8 mouse cellular contexts compared by ENCODE assay signal in the genomic region with DNA sequence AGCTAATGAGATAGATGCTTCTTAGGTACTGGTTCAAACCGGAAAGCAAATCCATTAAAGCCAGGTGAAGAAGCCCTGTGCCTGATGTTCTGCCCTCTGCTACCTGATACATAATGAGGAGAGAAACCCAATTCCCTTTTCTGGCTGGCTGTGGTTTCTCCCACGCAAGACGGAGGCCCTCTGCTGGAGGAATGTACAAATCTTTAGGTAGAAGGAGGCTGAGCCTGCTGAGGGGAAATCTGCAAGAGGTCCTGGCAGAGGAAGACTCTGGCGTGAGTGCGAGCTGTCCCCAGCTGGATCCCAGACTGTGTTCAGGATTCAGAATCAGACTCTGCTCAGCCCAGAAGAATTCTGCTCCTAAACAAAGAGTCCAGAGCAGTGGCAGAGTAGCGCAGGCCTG.
A peak's percentile ranks its signal among the peaks of the same experiment; 100 is the strongest.
DNase-seq lines count a peak whose midpoint lies in the region; ATAC-seq lines count a peak whose summit lies in the region.

No protein-coding gene starts in this region.

- H3K9ac ChIP-seq in forebrain, embryonic 11.5 days (ENCODE audit: low read length), result no peak overlapping the region
- H3K9ac ChIP-seq in embryonic facial prominence, embryonic 11.5 days (replicated peaks; ENCODE audit: low read length), result no peak overlapping the region

- no peak overlapping the region for H3K4me2 ChIP-seq in forebrain, embryonic 11.5 days (ENCODE audit: low read depth, low read length, severe bottlenecking)
- H3K4me2 ChIP-seq in embryonic facial prominence, embryonic 11.5 days (ENCODE audit: low read depth, low read length), result no peak overlapping the region

- no peaks in the 10 kb centered on the region for H3K36me3 ChIP-seq in forebrain, embryonic 11.5 days (ENCODE audit: control insufficient read depth, insufficient read depth, low read length)
- peaks cover 3% of the 10 kb centered on the region; the same call in 1 of the 2 replicates for H3K36me3 ChIP-seq in forebrain, embryonic 10.5 days (replicated peaks)
- H3K36me3 ChIP-seq in embryonic facial prominence, embryonic 11.5 days (replicated peaks; ENCODE audit: control insufficient read depth, insufficient read depth, low read depth, low read length), result no peaks in the 10 kb centered on the region

- no peak for ATAC-seq in forebrain, embryonic 11.5 days (replicated peaks; ENCODE audit: low FRiP score)
- ATAC-seq in embryonic facial prominence, embryonic 11.5 days (replicated peaks; ENCODE audit: insufficient number of reproducible peaks, low FRiP score, low TSS enrichment, low read depth), result no peak

- peak; percentile 51 for DNase-seq in forebrain, embryonic 11.5 days (ENCODE audit: low spot score)
- DNase-seq in forebrain, embryonic 10.5 days (ENCODE audit: extremely low spot score, low spot score), result no peak
- DNase-seq in urinary bladder, postnatal 25 days (ENCODE audit: low spot score), result peak; percentile 19
- no peak for DNase-seq in urinary bladder, postnatal 10 days (ENCODE audit: low spot score)
- DNase-seq in embryonic facial prominence, embryonic 11.5 days (ENCODE audit: low spot score), result peak; percentile 69
- DNase-seq in induced T-regulatory cell, adult 2 months (ENCODE audit: low read depth), result peak; percentile 61
- peak; percentile 77 for DNase-seq in lung, postnatal 36 days
- DNase-seq in spleen, postnatal 4 days (ENCODE audit: low spot score in 2 of 2), result peak; percentile 28 to 62

- no peaks in the 10 kb centered on the region for H3K9me3 ChIP-seq in forebrain, embryonic 11.5 days (ENCODE audit: control insufficient read depth, low read length)
- H3K9me3 ChIP-seq in forebrain, embryonic 10.5 days, result no peaks in the 10 kb centered on the region
- no peaks in the 10 kb centered on the region for H3K9me3 ChIP-seq in embryonic facial prominence, embryonic 11.5 days (replicated peaks; ENCODE audit: control insufficient read depth, low read length)

- WGBS in forebrain, embryonic 11.5 days, result 62% methylated on average over 6 of the region's 6 CpGs
- WGBS in forebrain, embryonic 10.5 days, result 63% methylated on average over 6 of the region's 6 CpGs
- 53% methylated on average over 6 of the region's 6 CpGs for WGBS in embryonic facial prominence, embryonic 11.5 days

- H3K4me3 ChIP-seq in forebrain, embryonic 11.5 days (ENCODE audit: low read depth, low read length), result no peak overlapping the region
- no peak overlapping the region for H3K4me3 ChIP-seq in forebrain, embryonic 10.5 days
- no peak overlapping the region for H3K4me3 ChIP-seq in embryonic facial prominence, embryonic 11.5 days (ENCODE audit: low read depth, low read length)

- H3K27me3 ChIP-seq in forebrain, embryonic 11.5 days (ENCODE audit: control insufficient read depth, insufficient read depth, low read length), result no peaks in the 10 kb centered on the region
- no peaks in the 10 kb centered on the region for H3K27me3 ChIP-seq in forebrain, embryonic 10.5 days (ENCODE audit: poor library complexity, severe bottlenecking)
- no peaks in the 10 kb centered on the region for H3K27me3 ChIP-seq in embryonic facial prominence, embryonic 11.5 days (ENCODE audit: control insufficient read depth, insufficient read depth, low read length)

- H3K4me1 ChIP-seq in forebrain, embryonic 11.5 days (replicated peaks; ENCODE audit: control insufficient read depth, insufficient read depth, low read length), result no peaks in the 10 kb centered on the region
- H3K4me1 ChIP-seq in forebrain, embryonic 10.5 days, result peaks cover 14% of the 10 kb centered on the region
- H3K4me1 ChIP-seq in embryonic facial prominence, embryonic 11.5 days (ENCODE audit: control insufficient read depth, insufficient read depth, low read length), result no peaks in the 10 kb centered on the region

- no peak overlapping the region for H3K27ac ChIP-seq in forebrain, embryonic 11.5 days (ENCODE audit: low read depth, low read length)
- no peak overlapping the region for H3K27ac ChIP-seq in forebrain, embryonic 10.5 days
- H3K27ac ChIP-seq in embryonic facial prominence, embryonic 11.5 days (replicated peaks; ENCODE audit: low read depth, low read length), result no peak overlapping the region

Comparison
In these comparisons a context has a peak if more than half of its experiments do, and no peak if none do; other contexts are left out.
1. DNase-seq: peak in forebrain, embryonic 11.5 days (single experiment), urinary bladder, postnatal 25 days (single experiment), embryonic facial prominence, embryonic 11.5 days (single experiment), induced T-regulatory cell, adult 2 months (single experiment), lung, postnatal 36 days (single experiment) and spleen, postnatal 4 days (2 of 2); none in forebrain, embryonic 10.5 days (single experiment) and urinary bladder, postnatal 10 days (single experiment).